Mouse (Mus musculus): ENCODE results near the gene Olfr1162.
"Not testable (repeated sequence)": the region's sequence is repeated elsewhere in the genome, so short reads cannot be mapped to it uniquely, and the experiment has no call there.

Gene Olfr1162

GRCm38 (mm10) chr2:88051029-88051428, at the start of gene Olfr1162:
TSS of gene Olfr1162 (minus strand) at chr2:88051129.
- no peak for DNase-seq

- DNase-seq = no peak
These were observed 42.9 kb upstream of the Olfr1162 start, which contains the start of gene Olfr1164 for GRCm38 (mm10) chr2:88093866-88094265. TSS of gene Olfr1164 (minus strand) at chr2:88093966.

- DNase-seq = no peak
These were observed 20.8 kb upstream of the Olfr1162 start, which contains the start of gene Olfr1163 for GRCm38 (mm10) chr2:88071730-88072129. TSS of gene Olfr1163 (minus strand) at chr2:88071830.

GRCm38 (mm10) chr2:88063587-88063986, 12.7 kb upstream of the Olfr1162 start:
- DNase-seq = no peak

- no peak for DNase-seq
These were observed 13.3 kb downstream of the Olfr1162 start, which contains the start of gene Olfr73 for GRCm38 (mm10) chr2:88037599-88037998. TSS of gene Olfr73 (minus strand) at chr2:88037699.

- DNase-seq = not testable (repeated sequence)
These were observed 28.5 kb downstream of the Olfr1162 start, which contains the start of gene Olfr1161 for GRCm38 (mm10) chr2:88022474-88022873. TSS of gene Olfr1161 (plus strand) at chr2:88022774.

GRCm38 (mm10) chr2:88007515-88008318, 43.2 kb downstream of the Olfr1162 start, which contains the start of gene Olfr1160:
TSS of gene Olfr1160 (minus strand) at chr2:88008268.
- DNase-seq = no peak

Measured in layer of hippocampus, adult 9-11 months (tissue).